Mouse (Mus musculus) midbrain, embryonic 11.5 days (tissue): ENCODE measurements around the gene Rab11fip3. TPM values are rescaled to one million over a fixed set of nuclear protein-coding genes. Genes with fewer than 3 reads are reported as not detected.
A peak's percentile ranks its signal among the peaks of the same experiment; 100 is the strongest.

ENCODE experiments used
- ATAC-seq: fragments of 200-750 bp; cut with Nextera tagmentation; 2 replicates; pipeline ENCODE4 v1.8.0; 2017; ENCODE audit warnings: moderate TSS enrichment, moderate library complexity; ENCODE audit not compliant: low FRiP score
- DNase-seq: peaks from one replicate; pipeline ENCODE4 v3.0.0; 2015; ENCODE audit warnings: low spot score; ENCODE audit errors: missing footprints
- H3K27ac ChIP-seq: fragments of 300-500 bp; sonication (generic); 2 replicates; pipeline ENCODE4 v1.5.1; 2014; ENCODE audit warnings: low read depth, low read length
- H3K27me3 ChIP-seq: fragments of 300-500 bp; sonication (generic); 2 replicates; pipeline ENCODE4 v1.6.1; 2014; ENCODE audit warnings: mild to moderate bottlenecking, low read length, moderate library complexity, mixed read lengths; ENCODE audit not compliant: control insufficient read depth, insufficient read depth
- H3K36me3 ChIP-seq: fragments of 300-500 bp; sonication (generic); 2 replicates; pipeline ENCODE4 v1.6.1; 2014; ENCODE audit warnings: mild to moderate bottlenecking, low read length, moderate library complexity, mixed read lengths; ENCODE audit not compliant: control insufficient read depth, insufficient read depth
- H3K4me1 ChIP-seq: fragments of 300-500 bp; sonication (generic); 2 replicates; pipeline ENCODE4 v1.6.1; 2014; ENCODE audit warnings: low read length; ENCODE audit not compliant: control insufficient read depth, insufficient read depth
- H3K4me2 ChIP-seq: fragments of 300-500 bp; sonication (generic); 2 replicates; pipeline ENCODE4 v1.6.1; 2014; ENCODE audit warnings: mild to moderate bottlenecking, moderate library complexity
- H3K4me3 ChIP-seq: fragments of 300-500 bp; sonication (generic); 2 replicates; pipeline ENCODE4 v1.5.1; 2014; ENCODE audit warnings: low read depth, low read length
- H3K9ac ChIP-seq: fragments of 300-500 bp; sonication (generic); 2 replicates; pipeline ENCODE4 v1.6.1; 2014; ENCODE audit warnings: low read length
- H3K9me3 ChIP-seq: fragments of 300-500 bp; sonication (generic); 2 replicates; pipeline ENCODE4 v1.6.1; 2016; ENCODE audit warnings: low read length; ENCODE audit not compliant: control insufficient read depth
- WGBS: fragments of 180-500 bp; shearing (Covaris S2); extraction: QIAGEN DNeasy Blood & Tissue Kit; methylation state at CpG from one replicate; pipeline ENCODE4 v1.1.7; 2014; 5-methylcytosine and 5-hydroxymethylcytosine counted together
- polyA plus RNA-seq: library from polyadenylated mRNA; unstranded; fragments of >200 nt; fragmentation: Nextera tagmentation; extraction: Ambion mirVana; gene quantifications from 2 replicates; pipeline ENCODE4 v1.2.1, GENCODE M21; 2014

Gene Rab11fip3
- polyA plus RNA-seq, 1 experiment from 2014 or later = 18.2 TPM

DNA sequence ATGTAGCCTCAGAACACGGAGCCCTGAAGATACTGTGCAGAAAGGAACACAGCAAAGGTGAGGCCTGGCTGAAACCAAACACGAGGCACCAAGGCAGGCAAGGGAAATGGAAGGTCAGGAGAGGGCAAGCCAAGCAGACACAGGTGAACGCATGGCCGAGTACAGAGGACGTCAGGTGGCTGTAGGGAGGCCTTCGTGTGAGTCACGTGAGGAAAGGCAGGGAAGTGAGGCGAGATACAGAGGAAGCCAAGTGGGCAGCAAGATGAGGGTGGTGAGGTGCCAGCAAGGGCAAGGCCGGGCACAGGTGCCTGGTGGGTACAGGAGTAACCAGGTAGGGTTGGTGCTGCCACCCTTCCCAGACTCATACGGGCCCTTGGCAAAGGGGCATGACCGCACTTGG lies 70.9 kb downstream of the Rab11fip3 start:
- no peak for DNase-seq
- Histone ChIP-seq H3K4me3 (no peak overlapping the region), H3K27ac (no peak overlapping the region), H3K9ac (no peak overlapping the region), H3K4me2 (no peak overlapping the region), H3K27me3 (no peaks in the 10 kb centered on the region), H3K36me3 (peaks cover 2% of the 10 kb centered on the region; the same call in 1 of the 2 replicates), H3K9me3 (no peaks in the 10 kb centered on the region), H3K4me1 (no peaks in the 10 kb centered on the region)
- ATAC-seq = no peak
- WGBS = 85% methylated on average over 11 of the region's 11 CpGs

DNA sequence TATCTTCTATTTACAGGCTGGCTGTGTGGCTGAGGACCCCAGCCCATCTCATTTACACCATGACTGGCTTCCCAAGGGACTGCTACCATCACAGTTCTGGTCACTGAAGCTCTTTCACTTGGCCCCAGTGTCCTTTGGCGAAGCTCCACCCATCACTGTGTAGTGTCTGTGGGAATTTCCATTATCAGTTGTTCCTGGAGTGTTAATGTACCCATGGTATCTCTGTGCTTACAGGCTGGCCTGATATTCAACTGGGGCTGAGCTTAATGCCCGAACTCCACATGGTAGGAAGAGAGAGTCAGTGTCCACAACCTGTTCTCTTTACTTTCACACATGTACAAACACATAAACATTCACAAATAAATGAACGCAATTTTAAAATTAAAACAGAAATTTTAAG lies 75.9 kb downstream of the Rab11fip3 start:
- Histone ChIP-seq H3K4me2 (no peak overlapping the region), H3K9me3 (no peaks in the 10 kb centered on the region), H3K36me3 (peaks cover 15% of the 10 kb centered on the region), H3K27ac (no peak overlapping the region), H3K4me1 (no peaks in the 10 kb centered on the region), H3K27me3 (no peaks in the 10 kb centered on the region), H3K9ac (no peak overlapping the region), H3K4me3 (no peak overlapping the region)
- WGBS = 88% methylated on average over 3 of the region's 3 CpGs
- no peak for ATAC-seq
- DNase-seq = no peak

DNA sequence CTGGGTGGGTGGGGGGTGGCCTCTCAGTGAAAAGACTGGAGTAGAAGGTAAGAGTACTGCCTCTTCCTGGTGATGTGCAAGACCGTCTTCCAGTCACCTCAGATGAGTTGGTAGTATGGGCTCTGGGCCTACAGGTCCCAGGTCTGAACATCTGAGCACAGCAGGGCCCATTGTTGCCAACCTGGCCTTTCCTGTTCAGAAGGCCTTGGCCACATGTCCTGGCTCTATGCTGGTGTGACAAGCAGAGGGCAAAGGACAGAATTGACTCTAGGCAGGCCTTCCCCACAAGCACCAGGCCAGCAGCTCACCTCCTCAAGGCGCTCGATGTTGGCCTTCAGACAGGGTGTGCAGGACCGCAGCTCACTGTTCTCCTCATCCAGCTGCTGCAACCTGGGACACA lies 77.1 kb downstream of the Rab11fip3 start:
- H3K36me3 ChIP-seq = peaks cover 15% of the 10 kb centered on the region
- no peak for ATAC-seq
- 100% methylated on average over 4 of the region's 4 CpGs for WGBS

DNA sequence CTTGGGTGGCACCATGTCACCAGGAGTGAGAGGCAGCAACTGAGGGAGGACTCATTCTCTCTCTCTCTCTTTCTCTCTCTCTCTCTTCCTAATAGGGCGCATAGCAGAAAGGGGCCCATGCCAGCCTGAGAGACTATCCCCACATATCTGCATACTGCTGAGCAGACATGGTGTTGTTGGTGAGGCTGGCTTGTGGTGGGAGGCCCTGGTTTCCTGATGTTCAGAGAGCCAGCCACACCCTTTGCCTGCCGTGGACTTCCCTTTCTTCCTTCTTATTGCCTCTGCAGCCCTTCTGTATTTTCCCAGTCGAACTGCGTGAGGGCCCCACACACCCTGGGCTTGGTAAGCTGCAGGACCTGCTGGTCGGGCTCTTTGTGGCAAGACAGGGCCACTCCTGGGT lies 79.0 kb downstream of the Rab11fip3 start:
- Histone ChIP-seq H3K4me1 (no peaks in the 10 kb centered on the region), H3K4me3 (no peak overlapping the region), H3K27ac (no peak overlapping the region), H3K9ac (no peak overlapping the region), H3K4me2 (no peak overlapping the region), H3K36me3 (peaks cover 15% of the 10 kb centered on the region), H3K27me3 (no peaks in the 10 kb centered on the region), H3K9me3 (no peaks in the 10 kb centered on the region)
- DNase-seq (no peak), ATAC-seq (no peak)
- WGBS = 95% methylated on average over 5 of the region's 5 CpGs

More for the DNA sequence above, 77.1 kb downstream of the Rab11fip3 start:
- Histone ChIP-seq H3K9ac (no peak overlapping the region), H3K4me2 (no peak overlapping the region), H3K27ac (no peak overlapping the region), H3K4me3 (no peak overlapping the region), H3K9me3 (no peaks in the 10 kb centered on the region), H3K27me3 (no peaks in the 10 kb centered on the region), H3K4me1 (no peaks in the 10 kb centered on the region)
- no peak for DNase-seq

DNA sequence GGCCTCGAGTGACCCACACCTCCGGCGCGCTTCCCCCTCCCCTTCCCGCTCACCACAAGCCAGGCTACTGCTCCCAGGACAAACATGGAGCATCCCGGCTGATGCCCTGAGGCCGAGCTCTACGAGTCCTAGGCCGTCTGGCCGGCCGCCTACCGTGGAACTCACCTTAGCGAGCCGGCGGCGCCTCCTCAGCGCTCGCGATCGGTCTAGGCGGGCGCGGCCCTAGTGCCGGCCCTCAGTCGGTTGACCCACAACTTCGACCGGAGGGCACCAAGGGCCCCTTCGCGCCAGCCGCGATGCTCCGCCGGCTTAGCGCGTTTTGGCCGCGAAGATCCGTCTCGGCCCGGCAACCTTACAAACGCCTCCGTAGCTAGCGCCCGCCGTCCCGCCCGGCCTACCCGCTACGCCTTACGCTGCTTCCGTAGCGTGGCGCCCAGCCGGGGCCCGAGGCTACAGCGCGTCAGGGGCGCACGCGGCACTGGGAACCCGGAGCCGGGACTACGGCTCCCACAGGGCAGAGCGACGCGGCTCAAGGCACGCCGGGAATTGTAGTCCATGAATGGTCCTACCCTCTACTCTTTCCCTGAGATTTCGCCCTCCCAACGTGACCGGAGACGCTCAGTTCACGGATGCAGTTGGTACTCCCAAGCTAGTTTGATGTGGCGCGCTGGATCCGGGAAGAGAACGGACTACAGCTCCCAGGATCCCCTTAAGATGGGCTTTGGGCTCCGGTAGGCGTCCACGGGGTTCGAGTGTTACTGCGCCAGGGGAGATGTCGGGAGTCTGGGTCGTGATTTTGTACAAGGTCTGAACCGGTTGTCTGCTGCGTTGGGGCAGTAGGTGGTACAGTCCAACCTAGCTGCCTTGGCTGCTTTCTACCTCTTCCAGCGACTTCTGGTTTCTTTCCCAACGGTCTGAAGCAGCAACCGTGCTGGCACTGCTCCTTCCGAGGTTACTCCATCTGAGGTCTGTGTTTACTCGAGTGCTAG lies 83.8 kb downstream of the Rab11fip3 start, which contains the start of gene Capn15:
Capn15 (minus strand) TSS at position 491 of the 989 bp plus-strand sequence.
- Histone ChIP-seq H3K4me2 (peak within 1 kb of the TSS; percentile 93), H3K36me3 (peaks cover 6% of the 10 kb centered on the region), H3K27ac (peak within 1 kb of the TSS; percentile 83), H3K4me1 (peaks cover 10% of the 10 kb centered on the region), H3K9ac (peak within 1 kb of the TSS; percentile 93), H3K9me3 (no peaks in the 10 kb centered on the region), H3K4me3 (peak within 1 kb of the TSS; percentile 81), H3K27me3 (no peaks in the 10 kb centered on the region)
- WGBS = under 1% methylated on average over 91 of the region's 91 CpGs
- peak; percentile 99 for DNase-seq
- ATAC-seq = peak; percentile 99

DNA sequence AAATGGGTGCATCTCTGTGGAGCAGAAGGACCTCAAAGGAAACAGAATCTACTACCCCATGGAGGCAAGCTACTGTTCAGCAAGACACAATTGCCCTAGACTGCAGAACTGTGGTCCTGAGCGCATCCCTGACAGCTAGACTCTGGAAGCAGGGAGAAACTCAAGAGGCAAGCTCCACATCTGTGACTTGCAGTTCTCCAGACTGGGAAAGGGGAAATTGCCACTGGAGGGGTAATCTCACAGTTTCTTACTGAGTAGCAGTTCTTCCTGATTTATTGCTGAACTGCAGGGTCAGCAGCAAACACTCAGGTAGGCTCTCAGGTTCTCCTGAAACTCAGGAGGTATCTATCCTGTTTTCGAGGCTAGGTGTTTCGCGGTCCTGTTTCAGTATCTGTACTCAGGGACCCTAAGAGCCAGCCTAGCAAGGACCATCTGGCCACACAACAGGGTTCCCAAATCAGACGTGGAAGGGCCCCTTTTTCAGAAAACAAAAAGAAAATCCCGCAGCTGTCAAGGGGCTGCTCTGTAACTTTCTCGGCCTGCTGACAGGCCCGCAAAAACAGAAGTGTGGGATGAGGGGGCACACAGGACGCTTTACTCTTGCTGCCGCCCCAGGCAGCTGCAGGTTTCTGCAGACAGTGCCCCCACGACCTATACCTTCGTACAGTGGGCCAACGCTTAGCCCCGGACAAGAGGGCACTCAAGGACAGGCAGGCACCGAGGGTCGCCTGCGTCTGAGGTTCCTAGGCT lies 84.6 kb downstream of the Rab11fip3 start:
- H3K27ac ChIP-seq = peak overlapping the region; percentile 83
- H3K4me1 ChIP-seq = peaks cover 10% of the 10 kb centered on the region
- H3K4me3 ChIP-seq = peak overlapping the region; percentile 81
- ATAC-seq (no peak), DNase-seq (no peak)
- no peaks in the 10 kb centered on the region for H3K9me3 ChIP-seq
- 12% methylated on average over 17 of the region's 17 CpGs for WGBS
- H3K27me3 ChIP-seq = no peaks in the 10 kb centered on the region
- H3K4me2 ChIP-seq = peak overlapping the region; percentile 93
- H3K9ac ChIP-seq = peak overlapping the region; percentile 93
- no peaks in the 10 kb centered on the region; the same call in 1 of the 2 replicates for H3K36me3 ChIP-seq

DNA sequence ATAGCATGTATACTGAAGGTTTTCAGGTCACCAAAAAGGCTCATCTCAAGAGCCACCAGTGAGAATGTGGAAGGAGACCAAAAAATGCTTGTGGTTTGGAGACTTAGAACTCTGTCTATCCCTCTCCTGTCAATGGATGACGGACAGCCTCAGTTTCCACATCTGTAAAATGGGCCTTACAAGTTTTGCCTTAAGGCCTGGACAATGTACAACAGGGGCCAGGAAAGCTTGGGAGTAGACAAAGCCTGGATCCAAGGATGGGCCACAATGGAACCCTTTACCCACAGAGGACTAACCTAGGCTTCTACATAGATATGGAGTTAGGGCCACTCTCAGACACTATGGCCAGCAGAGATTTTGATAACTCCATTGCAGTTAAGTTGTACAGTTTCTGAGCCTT lies 85.3 kb downstream of the Rab11fip3 start:
- WGBS = 95% methylated on average over 1 of the region's 1 CpGs
- peak overlapping the region; percentile 93 for H3K4me2 ChIP-seq
- H3K4me1 ChIP-seq = peaks cover 10% of the 10 kb centered on the region
- peak overlapping the region; percentile 93; the same call in 1 of the 2 replicates for H3K9ac ChIP-seq
- DNase-seq (no peak), ATAC-seq (no peak)
- H3K36me3 ChIP-seq = no peaks in the 10 kb centered on the region; the same call in 1 of the 2 replicates
- H3K27ac ChIP-seq = no peak overlapping the region
- H3K27me3 ChIP-seq = no peaks in the 10 kb centered on the region
- H3K4me3 ChIP-seq = peak overlapping the region; percentile 81
- no peaks in the 10 kb centered on the region for H3K9me3 ChIP-seq

DNA sequence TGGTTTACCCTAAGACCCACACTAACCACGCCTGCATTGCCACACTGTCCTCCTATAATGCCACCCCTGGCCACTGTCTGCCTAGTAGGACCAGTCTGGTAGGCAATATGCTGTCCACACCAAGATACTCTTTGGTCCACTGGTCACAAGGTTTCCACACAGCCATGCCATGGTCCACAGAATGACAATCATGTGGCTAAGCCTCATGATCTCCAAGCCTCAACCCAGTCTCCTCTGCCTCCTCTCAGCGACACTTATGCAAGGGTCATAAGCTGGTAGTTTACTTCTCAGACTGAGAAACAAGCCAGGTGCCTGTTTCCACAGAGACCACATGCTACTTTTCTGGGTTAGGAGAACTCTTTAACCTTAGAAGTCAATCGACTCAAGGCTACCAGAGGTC lies 86.4 kb downstream of the Rab11fip3 start:
- H3K4me2 ChIP-seq = no peak overlapping the region
- peaks cover 10% of the 10 kb centered on the region for H3K4me1 ChIP-seq
- ATAC-seq (no peak), DNase-seq (no peak)
- H3K27ac ChIP-seq = no peak overlapping the region
- WGBS = 97% methylated on average over 3 of the region's 3 CpGs
- no peak overlapping the region for H3K9ac ChIP-seq
- H3K4me3 ChIP-seq = no peak overlapping the region
- no peaks in the 10 kb centered on the region for H3K9me3 ChIP-seq
- H3K27me3 ChIP-seq = no peaks in the 10 kb centered on the region
- no peaks in the 10 kb centered on the region for H3K36me3 ChIP-seq

DNA sequence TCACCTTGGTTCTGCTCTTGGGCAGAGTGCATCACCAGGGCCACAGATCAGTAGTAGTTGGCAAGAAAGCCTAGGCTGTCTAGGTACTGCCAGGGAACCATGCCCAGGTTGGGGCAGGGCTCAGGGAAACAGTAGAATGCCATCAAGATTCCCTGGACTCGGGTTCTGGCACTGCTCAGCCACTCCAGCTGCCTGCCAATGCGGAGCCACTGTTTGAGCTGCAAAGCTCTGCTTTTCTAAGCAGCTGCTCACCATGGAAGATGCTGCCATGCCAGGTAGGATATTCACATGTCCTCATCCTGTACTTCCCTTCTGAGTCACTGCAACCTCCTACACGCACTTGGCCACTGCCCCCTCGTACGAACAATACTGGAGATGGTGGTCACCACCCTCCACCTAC lies 88.5 kb downstream of the Rab11fip3 start:
- H3K9me3 ChIP-seq = no peaks in the 10 kb centered on the region
- no peak for DNase-seq
- H3K27me3 ChIP-seq = no peaks in the 10 kb centered on the region
- 93% methylated on average over 5 of the region's 5 CpGs for WGBS
- H3K4me3 ChIP-seq = no peak overlapping the region
- H3K4me1 ChIP-seq = peaks cover 10% of the 10 kb centered on the region
- H3K27ac ChIP-seq = no peak overlapping the region
- no peaks in the 10 kb centered on the region for H3K36me3 ChIP-seq
- ATAC-seq = no peak
- H3K9ac ChIP-seq = no peak overlapping the region
- no peak overlapping the region for H3K4me2 ChIP-seq
